Mouse (Mus musculus): ENCODE results near the gene Bnipl. TPM values are rescaled to one million over a fixed set of nuclear protein-coding genes. Genes with fewer than 3 reads are reported as not detected.

Gene Bnipl
- polyA plus RNA-seq, 1 experiment = 1.8 TPM

DNA sequence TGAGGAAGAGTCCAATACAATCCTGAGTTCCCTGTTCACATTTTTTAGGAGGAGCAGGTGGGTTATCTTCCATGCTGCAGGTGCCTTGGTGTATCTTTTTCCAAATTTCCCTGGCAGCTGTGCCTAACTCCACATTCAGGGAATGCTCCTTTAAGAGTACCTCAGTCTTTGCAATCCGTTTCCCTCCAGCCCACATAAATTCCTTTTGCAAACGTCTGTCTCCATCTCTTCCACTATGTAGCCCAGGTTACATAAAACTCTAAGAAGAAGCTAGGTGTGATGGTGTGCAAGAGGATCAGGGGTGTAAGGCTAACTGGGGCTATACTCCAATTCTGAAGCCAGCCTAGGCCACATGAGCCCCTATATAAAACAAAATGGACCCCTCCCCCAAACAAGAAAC lies 7.9 kb downstream of the Bnipl start:
- no peak overlapping the region for H3K4me3 ChIP-seq (replicated peaks; ENCODE audit: insufficient read depth, low read depth, low read length)
- no peak for DNase-seq
- no peaks in the 10 kb centered on the region for H3K27me3 ChIP-seq (ENCODE audit: control insufficient read depth, insufficient read depth, low read length)

DNA sequence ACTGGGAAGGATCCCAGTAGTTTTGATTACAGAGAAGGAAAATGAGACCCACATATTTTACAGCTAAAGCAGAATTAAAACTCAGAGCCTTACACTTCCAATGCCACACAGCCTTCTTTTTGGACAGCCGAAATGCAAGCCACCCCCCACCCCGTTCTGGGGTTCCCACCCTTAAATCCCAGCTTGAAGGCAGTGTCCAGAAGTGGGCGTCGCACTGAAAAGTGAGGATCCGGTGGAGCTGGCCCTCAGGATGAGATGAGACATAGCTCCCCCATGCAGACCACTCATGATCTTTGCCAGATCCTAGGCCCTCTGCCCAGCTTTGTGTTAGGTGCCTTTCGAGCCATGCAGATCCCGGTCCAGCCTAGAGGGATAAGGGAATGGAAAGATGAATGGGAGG lies 9.5 kb downstream of the Bnipl start, which contains the start of gene Gm128:
TSS of gene Gm128 (minus strand) at position 101 of the 400 bp plus-strand sequence.
- 66% methylated on average over 7 of the region's 7 CpGs for WGBS
- H3K4me1 ChIP-seq (ENCODE audit: control insufficient read depth, insufficient read depth, low read length) = peaks cover under 1% of the 10 kb centered on the region; the same call in 1 of the 2 replicates
- no peak within 1 kb of the TSS for H3K27ac ChIP-seq (ENCODE audit: insufficient read depth, low read length)
- H3K4me3 ChIP-seq (replicated peaks; ENCODE audit: insufficient read depth, low read depth, low read length) = no peak within 1 kb of the TSS
- TF ChIP-seq CTCF (IDR thresholded peaks at IDR 0.05; ENCODE audit: borderline replicate concordance, insufficient read depth, low read depth, low read length) = no peak
- no peak for TF ChIP-seq POLR2A (IDR thresholded peaks at IDR 0.05; ENCODE audit: borderline replicate concordance, insufficient read depth, low read length)
- H3K27me3 ChIP-seq (ENCODE audit: control insufficient read depth, insufficient read depth, low read length) = no peaks in the 10 kb centered on the region
- DNase-seq = no peak

More for the DNA sequence above, 7.9 kb downstream of the Bnipl start:
- TF ChIP-seq POLR2A (IDR thresholded peaks at IDR 0.05; ENCODE audit: borderline replicate concordance, insufficient read depth, low read length) = no peak
- TF ChIP-seq CTCF (IDR thresholded peaks at IDR 0.05; ENCODE audit: borderline replicate concordance, insufficient read depth, low read depth, low read length) = no peak
- H3K27ac ChIP-seq (ENCODE audit: insufficient read depth, low read length) = no peak overlapping the region
- H3K4me1 ChIP-seq (ENCODE audit: control insufficient read depth, insufficient read depth, low read length) = peaks cover 6% of the 10 kb centered on the region; the same call in 1 of the 2 replicates
- 74% methylated on average over 2 of the region's 2 CpGs for WGBS

DNA sequence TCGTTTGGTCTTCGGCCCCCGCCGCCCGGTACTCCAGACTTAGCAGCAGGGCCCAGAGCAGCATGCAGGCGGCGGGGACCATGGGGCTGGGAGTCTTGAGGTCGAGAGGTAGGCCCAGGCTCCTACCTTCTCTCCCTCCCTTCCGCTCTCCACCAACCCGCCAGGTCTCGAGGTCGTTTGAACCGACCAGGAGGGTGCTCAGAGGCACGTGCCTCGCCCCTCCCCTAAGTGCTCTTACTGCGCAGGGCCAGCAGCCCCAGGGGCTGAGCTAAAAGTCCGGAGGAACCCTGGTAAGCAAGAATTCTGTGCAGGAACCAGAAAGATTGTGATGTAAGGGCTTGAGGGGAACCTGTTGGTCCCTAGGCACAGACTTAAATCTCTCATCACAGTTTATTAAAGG lies 10.1 kb downstream of the Bnipl start:
- WGBS = 56% methylated on average over 17 of the region's 17 CpGs
- H3K27ac ChIP-seq (ENCODE audit: insufficient read depth, low read length) = no peak overlapping the region
- no peaks in the 10 kb centered on the region for H3K4me1 ChIP-seq (ENCODE audit: control insufficient read depth, insufficient read depth, low read length)
- no peak overlapping the region for H3K4me3 ChIP-seq (replicated peaks; ENCODE audit: insufficient read depth, low read depth, low read length)
- no peak for DNase-seq
- H3K27me3 ChIP-seq (ENCODE audit: control insufficient read depth, insufficient read depth, low read length) = no peaks in the 10 kb centered on the region
- TF ChIP-seq POLR2A (IDR thresholded peaks at IDR 0.05; ENCODE audit: borderline replicate concordance, insufficient read depth, low read length) (no peak), CTCF (IDR thresholded peaks at IDR 0.05; ENCODE audit: borderline replicate concordance, insufficient read depth, low read depth, low read length) (no peak)

DNA sequence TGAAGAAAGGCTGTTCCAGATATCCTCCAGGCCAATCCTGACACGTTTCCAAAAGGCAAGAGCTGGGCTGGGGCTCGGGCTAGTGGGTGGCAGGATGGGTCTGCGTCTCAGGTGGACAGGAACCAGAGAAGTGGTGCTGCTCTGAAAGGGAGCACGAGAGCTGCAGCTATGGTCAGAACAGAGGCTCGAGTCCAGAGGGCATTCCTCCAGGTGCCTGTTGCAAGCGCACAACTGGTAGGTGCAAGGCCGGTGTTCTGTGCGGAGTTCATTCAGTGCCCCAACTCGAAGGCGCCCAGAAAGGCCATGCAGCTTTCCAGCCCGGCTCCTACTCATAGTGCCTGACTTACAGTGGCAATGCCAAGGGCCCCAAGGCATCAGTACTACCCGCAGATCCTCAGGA lies 11.0 kb downstream of the Bnipl start:
- H3K4me1 ChIP-seq (ENCODE audit: control insufficient read depth, insufficient read depth, low read length) = peaks cover 3% of the 10 kb centered on the region; the same call in 1 of the 2 replicates
- no peak for DNase-seq
- no peak overlapping the region for H3K4me3 ChIP-seq (replicated peaks; ENCODE audit: insufficient read depth, low read depth, low read length)
- no peak overlapping the region for H3K27ac ChIP-seq (ENCODE audit: insufficient read depth, low read length)
- 78% methylated on average over 12 of the region's 12 CpGs for WGBS
- TF ChIP-seq POLR2A (IDR thresholded peaks at IDR 0.05; ENCODE audit: borderline replicate concordance, insufficient read depth, low read length) (no peak), CTCF (IDR thresholded peaks at IDR 0.05; ENCODE audit: borderline replicate concordance, insufficient read depth, low read depth, low read length) (no peak)
- no peaks in the 10 kb centered on the region for H3K27me3 ChIP-seq (ENCODE audit: control insufficient read depth, insufficient read depth, low read length)

DNA sequence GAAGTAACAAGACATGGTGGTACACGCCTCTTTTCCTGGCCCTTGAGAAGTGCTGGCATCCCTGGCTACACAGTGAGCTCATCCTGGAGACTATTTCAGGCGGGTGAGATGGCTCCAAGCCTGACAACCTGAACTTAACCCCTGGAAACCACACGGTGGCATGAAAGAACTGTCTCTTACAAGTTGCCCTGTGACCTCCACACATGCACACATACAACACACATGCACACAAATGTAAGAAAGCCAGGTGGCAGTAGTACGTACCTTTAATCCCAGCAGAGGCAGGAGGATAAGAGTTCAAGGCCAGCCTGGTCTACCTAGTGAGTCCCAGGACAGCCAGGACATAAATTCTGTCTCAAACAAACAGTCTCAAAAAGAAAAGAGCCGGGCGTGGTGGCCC lies 12.0 kb downstream of the Bnipl start:
- Histone ChIP-seq H3K4me1 (ENCODE audit: control insufficient read depth, insufficient read depth, low read length) (peaks cover 3% of the 10 kb centered on the region; the same call in 1 of the 2 replicates), H3K27ac (ENCODE audit: insufficient read depth, low read length) (no peak overlapping the region), H3K27me3 (ENCODE audit: control insufficient read depth, insufficient read depth, low read length) (no peaks in the 10 kb centered on the region), H3K4me3 (replicated peaks; ENCODE audit: insufficient read depth, low read depth, low read length) (no peak overlapping the region)
- no peak for DNase-seq
- 58% methylated on average over 6 of the region's 6 CpGs for WGBS
- TF ChIP-seq POLR2A (IDR thresholded peaks at IDR 0.05; ENCODE audit: borderline replicate concordance, insufficient read depth, low read length) (no peak), CTCF (IDR thresholded peaks at IDR 0.05; ENCODE audit: borderline replicate concordance, insufficient read depth, low read depth, low read length) (no peak)

DNA sequence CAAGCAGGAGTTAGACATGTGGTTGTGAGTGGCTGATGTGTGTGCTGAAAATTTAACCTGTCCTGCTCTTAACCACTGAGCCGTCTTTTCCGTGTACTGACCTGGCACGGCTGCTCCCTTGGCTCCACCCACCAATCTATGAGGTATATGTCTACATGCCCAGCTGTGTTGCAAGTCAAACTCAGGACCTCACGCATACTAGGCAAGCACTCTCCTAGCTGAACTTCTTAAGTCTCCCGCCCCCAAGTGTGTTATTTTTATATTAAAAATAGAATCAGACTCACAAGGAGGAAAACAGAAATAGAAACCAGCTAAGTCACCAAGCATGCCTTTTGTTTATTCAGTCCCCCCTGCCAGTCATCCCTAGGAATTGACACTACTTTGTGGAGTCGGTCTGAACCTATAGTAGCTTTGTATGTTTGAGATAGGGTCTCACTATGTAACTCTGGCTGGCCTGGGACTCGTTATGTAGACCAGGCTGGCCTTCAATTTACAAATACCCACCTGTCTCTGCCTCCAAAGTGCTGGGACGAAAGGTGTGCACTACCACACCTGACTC lies 13.4 kb downstream of the Bnipl start:
- Histone ChIP-seq H3K27ac (ENCODE audit: insufficient read depth, low read length) (no peak overlapping the region), H3K27me3 (ENCODE audit: control insufficient read depth, insufficient read depth, low read length) (no peaks in the 10 kb centered on the region)
- TF ChIP-seq POLR2A (IDR thresholded peaks at IDR 0.05; ENCODE audit: borderline replicate concordance, insufficient read depth, low read length) (no peak), CTCF (IDR thresholded peaks at IDR 0.05; ENCODE audit: borderline replicate concordance, insufficient read depth, low read depth, low read length) (no peak)

DNA sequence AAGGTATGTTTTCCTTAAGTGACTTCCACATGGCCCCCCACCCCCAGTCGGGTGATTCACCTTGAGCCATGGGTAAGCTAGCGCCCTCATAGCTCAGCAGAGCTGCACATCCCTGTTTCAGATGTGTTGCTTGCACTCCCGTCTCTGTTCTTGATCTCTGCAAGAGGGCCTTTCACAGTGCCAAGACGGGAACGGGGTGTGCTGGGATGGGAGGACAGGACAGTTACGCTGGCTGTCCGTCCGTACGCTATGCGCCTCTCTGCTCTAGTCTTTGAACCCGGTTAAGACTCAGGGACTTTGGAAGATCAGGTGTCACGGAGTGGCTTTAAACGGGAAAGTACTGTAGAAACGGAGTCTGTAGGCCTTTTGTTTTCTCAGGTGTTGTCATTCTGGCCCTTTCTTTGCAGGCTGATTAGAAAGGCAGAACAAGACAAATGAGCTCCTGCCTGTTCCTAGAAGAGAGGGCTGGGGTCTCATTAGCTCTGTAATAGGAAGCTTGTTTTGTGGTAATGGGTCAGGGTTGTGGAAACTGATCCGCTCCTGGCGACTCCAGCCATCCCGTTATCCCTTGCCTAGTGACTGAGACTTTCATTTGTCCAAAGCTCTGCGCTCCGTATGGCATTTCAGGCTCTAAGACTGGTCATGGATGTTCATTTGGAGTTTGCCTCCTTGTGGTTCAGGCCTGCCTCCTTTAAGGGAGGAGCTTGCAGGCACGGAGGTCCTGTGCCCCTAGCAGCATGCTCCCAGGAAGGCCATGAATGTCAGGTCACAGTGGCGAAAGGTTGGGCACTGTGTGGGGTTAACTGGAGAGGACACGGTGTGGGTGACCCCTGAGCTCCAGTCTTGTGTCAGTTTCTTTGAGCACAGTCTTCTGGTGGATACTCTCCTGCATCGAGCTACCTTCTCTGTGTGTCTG lies 15.3 kb downstream of the Bnipl start:
- no peaks in the 10 kb centered on the region for H3K27me3 ChIP-seq (ENCODE audit: control insufficient read depth, insufficient read depth, low read length)
- no peak overlapping the region for H3K4me3 ChIP-seq (replicated peaks; ENCODE audit: insufficient read depth, low read depth, low read length)
- WGBS = 78% methylated on average over 23 of the region's 23 CpGs
- no peak for DNase-seq
- H3K4me1 ChIP-seq (ENCODE audit: control insufficient read depth, insufficient read depth, low read length) = peaks cover 17% of the 10 kb centered on the region
- no peak overlapping the region for H3K27ac ChIP-seq (ENCODE audit: insufficient read depth, low read length)
- TF ChIP-seq POLR2A (IDR thresholded peaks at IDR 0.05; ENCODE audit: borderline replicate concordance, insufficient read depth, low read length) (no peak), CTCF (IDR thresholded peaks at IDR 0.05; ENCODE audit: borderline replicate concordance, insufficient read depth, low read depth, low read length) (no peak)

More for the DNA sequence above, 13.4 kb downstream of the Bnipl start:
- Histone ChIP-seq H3K4me1 (ENCODE audit: control insufficient read depth, insufficient read depth, low read length) (peaks cover 3% of the 10 kb centered on the region), H3K4me3 (replicated peaks; ENCODE audit: insufficient read depth, low read depth, low read length) (no peak overlapping the region)
- DNase-seq = no peak
- WGBS = 86% methylated on average over 8 of the region's 8 CpGs
